Mouse (Mus musculus) kidney, adult 2 months (tissue): Measurements from ENCODE around the gene Galnt3. TPM values are rescaled to one million over a fixed set of nuclear protein-coding genes. Genes with fewer than 3 reads are reported as not detected.

ENCODE experiments used
- DNase-seq: peaks from one replicate; pipeline ENCODE4 v3.0.0; 2021
- H3K27ac ChIP-seq: fragments of 200-500 bp; 2 replicates; pipeline ENCODE4 v1.5.1; 2012; ENCODE audit warnings: low read depth, low read length, control low read depth, inconsistent platforms; ENCODE audit not compliant: insufficient read depth
- H3K27me3 ChIP-seq: fragments of 200-500 bp; replicated peaks from 2 replicates; pipeline ENCODE4 v1.6.1; 2012; ENCODE audit warnings: mild to moderate bottlenecking, moderate library complexity, low read length, inconsistent platforms; ENCODE audit not compliant: control insufficient read depth, insufficient read depth
- H3K36me3 ChIP-seq: fragments of 200-500 bp; 2 replicates; pipeline ENCODE4 v1.6.1; 2012; ENCODE audit warnings: mild to moderate bottlenecking, moderate library complexity, low read length, inconsistent platforms; ENCODE audit not compliant: control insufficient read depth, insufficient read depth
- H3K4me1 ChIP-seq: fragments of 200-500 bp; 2 replicates; pipeline ENCODE4 v1.6.1; 2011; ENCODE audit warnings: low read length; ENCODE audit not compliant: control insufficient read depth, insufficient read depth
- H3K4me3 ChIP-seq: fragments of 200-500 bp; 2 replicates; pipeline ENCODE4 v1.5.1; 2011; ENCODE audit warnings: mild to moderate bottlenecking, low read depth, low read length, control low read depth; ENCODE audit not compliant: insufficient read depth
- CTCF ChIP-seq: fragments of 200-500 bp; conservative IDR thresholded peaks from 2 replicates; pipeline ENCODE4 v1.5.1; 2011; ENCODE audit warnings: low read depth, mild to moderate bottlenecking, control low read depth, low read length, moderate library complexity, mixed read lengths; ENCODE audit not compliant: insufficient read depth, insufficient read length
- POLR2A ChIP-seq: fragments of 200-500 bp; IDR thresholded peaks from one replicate; pipeline ENCODE4 v1.6.1; 2011; ENCODE audit warnings: low read depth, low read length, control low read depth
- WGBS: fragments of 180-500 bp; shearing (Covaris S2); methylation state at CpG from one replicate; pipeline ENCODE4 v1.1.7; 2018; 5-methylcytosine and 5-hydroxymethylcytosine counted together
- polyA plus RNA-seq: library from polyadenylated mRNA; depleted of rRNA; stranded (reverse); fragments of >200 nt; gene quantifications from 2 replicates; pipeline ENCODE4 v1.2.3, GENCODE M21; 2012

The Galnt3 gene
- polyA plus RNA-seq, 1 experiment: 21.0 TPM

- WGBS: 69% methylated on average over 4 of the region's 4 CpGs
- Histone ChIP-seq H3K4me3 (no peak overlapping the region), H3K27me3 (no peaks in the 10 kb centered on the region), H3K4me1 (no peaks in the 10 kb centered on the region), H3K36me3 (peaks cover 3% of the 10 kb centered on the region; the same call in 1 of the 2 replicates), H3K27ac (no peak overlapping the region)
- peak; percentile 5 for DNase-seq
- TF ChIP-seq CTCF: no peak
Observed at GRCm38 (mm10) chr2:66081876-66082275, 42.9 kb downstream of the Galnt3 start.

GRCm38 (mm10) chr2:66080731-66081130, 44.1 kb downstream of the Galnt3 start:
- no peak overlapping the region for H3K4me3 ChIP-seq

GRCm38 (mm10) chr2:66069454-66069853, 55.3 kb downstream of the Galnt3 start:
- no peak overlapping the region for H3K4me3 ChIP-seq
- H3K36me3 ChIP-seq: no peaks in the 10 kb centered on the region
- DNase-seq: no peak
- TF ChIP-seq CTCF (no peak), POLR2A (no peak)
- WGBS: 65% methylated on average over 6 of the region's 6 CpGs
- no peaks in the 10 kb centered on the region for H3K27me3 ChIP-seq
- no peak overlapping the region for H3K27ac ChIP-seq
- no peaks in the 10 kb centered on the region for H3K4me1 ChIP-seq

More at GRCm38 (mm10) chr2:66080731-66081130, 44.1 kb downstream of the Galnt3 start:
- H3K4me1 ChIP-seq: no peaks in the 10 kb centered on the region
- H3K27ac ChIP-seq: no peak overlapping the region
- DNase-seq: no peak
- 96% methylated on average over 2 of the region's 2 CpGs for WGBS
- H3K36me3 ChIP-seq: peaks cover 3% of the 10 kb centered on the region; the same call in 1 of the 2 replicates
- TF ChIP-seq POLR2A: no peak
- no peak for TF ChIP-seq CTCF
- no peaks in the 10 kb centered on the region for H3K27me3 ChIP-seq

- Histone ChIP-seq H3K36me3 (no peaks in the 10 kb centered on the region), H3K27ac (no peak overlapping the region), H3K27me3 (no peaks in the 10 kb centered on the region), H3K4me1 (no peaks in the 10 kb centered on the region), H3K4me3 (no peak overlapping the region)
- no peak for TF ChIP-seq CTCF
- no peak for TF ChIP-seq POLR2A
- WGBS: 86% methylated on average over 10 of the region's 10 CpGs
- no peak for DNase-seq
Observed at GRCm38 (mm10) chr2:66063291-66063690, 61.5 kb downstream of the Galnt3 start.

- 89% methylated on average over 12 of the region's 12 CpGs for WGBS
Observed at GRCm38 (mm10) chr2:66044405-66045089, 80.2 kb downstream of the Galnt3 start.

GRCm38 (mm10) chr2:66043441-66044404, 81.1 kb downstream of the Galnt3 start:
- no peaks in the 10 kb centered on the region for H3K36me3 ChIP-seq
- 69% methylated on average over 17 of the region's 17 CpGs for WGBS
- no peak overlapping the region for H3K4me3 ChIP-seq
- H3K27me3 ChIP-seq: no peaks in the 10 kb centered on the region
- no peak overlapping the region for H3K27ac ChIP-seq
- no peaks in the 10 kb centered on the region for H3K4me1 ChIP-seq
- no peak for TF ChIP-seq POLR2A
- no peak for TF ChIP-seq CTCF
- no peak for DNase-seq

More at GRCm38 (mm10) chr2:66044405-66045089, 80.2 kb downstream of the Galnt3 start:
- Histone ChIP-seq H3K4me1 (no peaks in the 10 kb centered on the region), H3K36me3 (no peaks in the 10 kb centered on the region), H3K27me3 (no peaks in the 10 kb centered on the region), H3K27ac (no peak overlapping the region), H3K4me3 (no peak overlapping the region)
- DNase-seq: no peak
- TF ChIP-seq POLR2A: no peak
- no peak for TF ChIP-seq CTCF

GRCm38 (mm10) chr2:66041917-66042419, 82.8 kb downstream of the Galnt3 start:
- WGBS: 51% methylated on average over 9 of the region's 9 CpGs

More at GRCm38 (mm10) chr2:66041917-66042419, 82.8 kb downstream of the Galnt3 start:
- Histone ChIP-seq H3K4me1 (no peaks in the 10 kb centered on the region), H3K36me3 (no peaks in the 10 kb centered on the region), H3K27ac (no peak overlapping the region), H3K4me3 (no peak overlapping the region), H3K27me3 (no peaks in the 10 kb centered on the region)
- peak; percentile 63 for DNase-seq
- TF ChIP-seq POLR2A: no peak
- peak; percentile 47; the same call in 1 of the 2 replicates for TF ChIP-seq CTCF
